Comparison of ENCODE assay signal across 9 mouse cellular contexts in the genomic region with DNA sequence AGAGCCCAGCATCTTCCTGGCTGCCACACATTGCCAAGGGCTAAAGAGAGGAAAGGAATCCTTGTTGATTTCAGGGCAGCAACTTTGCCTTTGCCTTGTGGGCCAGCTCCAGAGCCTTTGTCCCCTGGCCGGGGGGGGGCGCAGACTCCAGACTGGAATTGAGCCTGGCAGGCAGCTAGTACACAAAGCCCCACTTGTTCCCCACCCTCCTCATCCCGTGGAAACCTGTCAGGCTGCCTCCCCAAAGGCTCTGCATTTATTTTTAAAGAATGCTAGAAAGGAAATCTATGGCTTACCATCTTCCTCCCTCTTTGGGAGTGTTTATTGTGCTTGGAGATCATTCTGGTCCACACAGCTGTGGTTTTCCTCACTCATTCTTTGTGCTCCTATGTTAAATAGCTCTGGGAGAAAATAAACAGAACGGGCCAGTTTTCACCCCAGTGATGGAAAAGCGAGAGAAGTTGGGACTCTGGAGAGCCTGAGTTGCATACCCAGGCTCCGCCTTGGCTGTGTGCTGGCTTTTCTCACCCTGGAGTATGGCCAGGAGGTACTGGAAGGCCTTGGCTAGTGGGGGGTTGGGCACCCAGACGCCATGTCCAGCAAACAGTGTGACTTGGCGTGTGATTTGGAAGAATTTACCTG. TPM values are rescaled to one million over a fixed set of nuclear protein-coding genes. Genes with fewer than 3 reads are reported as not detected.
A peak's percentile ranks its signal among the peaks of the same experiment; 100 is the strongest.
DNase-seq lines count a peak whose midpoint lies in the region; ATAC-seq and TF ChIP-seq lines count a peak whose summit lies in the region.
"Had no signal": no experiment of that assay in that cellular context is flagged by ENCODE, and none has a peak within 500 bp of the region (broad histone marks: within the 10 kb centered on the region; RNA-seq: fewer than 3 reads in every experiment).

No protein-coding gene starts in this region.

- no peak overlapping the region for H3K9ac ChIP-seq in forebrain, embryonic 15.5 days (replicated peaks)
- H3K9ac ChIP-seq: liver, embryonic 13.5 days had no signal

- H3K4me3 ChIP-seq in cerebellum, adult 2 months (replicated peaks; ENCODE audit: insufficient read depth, low read depth, low read length) = no peak overlapping the region
- H3K4me3 ChIP-seq in forebrain, embryonic 15.5 days = no peak overlapping the region
- no peak overlapping the region for H3K4me3 ChIP-seq in lung, adult 2 months (replicated peaks; ENCODE audit: extremely low read depth, low read depth, low read length)
- H3K4me3 ChIP-seq: liver, embryonic 13.5 days had no signal

- H3K27me3 ChIP-seq in cerebellum, adult 2 months (ENCODE audit: control insufficient read depth, insufficient read depth, low read length) = no peaks in the 10 kb centered on the region
- H3K27me3 ChIP-seq in forebrain, embryonic 15.5 days = no peaks in the 10 kb centered on the region
- H3K27me3 ChIP-seq: liver, embryonic 13.5 days had no signal

- no peak for TF ChIP-seq CTCF in cerebellum, adult 2 months (IDR thresholded peaks at IDR 0.05; ENCODE audit: borderline replicate concordance, insufficient read depth, low read depth, low read length)
- TF ChIP-seq CTCF in lung, adult 2 months (IDR thresholded peaks at IDR 0.05; ENCODE audit: insufficient read depth, low read length) = no peak

- ATAC-seq in forebrain, embryonic 15.5 days (replicated peaks) = peak; percentile 72
- ATAC-seq in megakaryocyte, adult 5-6 weeks (ENCODE audit: poor library complexity, severe bottlenecking) = no peak

- no peaks in the 10 kb centered on the region for H3K9me3 ChIP-seq in forebrain, embryonic 15.5 days
- H3K9me3 ChIP-seq: liver, embryonic 13.5 days had no signal

- H3K27ac ChIP-seq in cerebellum, adult 2 months (ENCODE audit: insufficient read depth, low read length) = no peak overlapping the region
- peak overlapping the region; percentile 76 for H3K27ac ChIP-seq in forebrain, embryonic 15.5 days (replicated peaks)
- H3K27ac ChIP-seq: liver, embryonic 13.5 days had no signal

- 15% methylated on average over 8 of the region's 8 CpGs for WGBS in cerebellum, adult 2 months
- WGBS in forebrain, embryonic 15.5 days = 19% methylated on average over 8 of the region's 8 CpGs
- WGBS in lung, adult 2 months = 37% methylated on average over 8 of the region's 8 CpGs

- no peak for TF ChIP-seq POLR2A in cerebellum, adult 2 months (IDR thresholded peaks at IDR 0.05; ENCODE audit: borderline replicate concordance, insufficient read depth, low read length)
- TF ChIP-seq POLR2A in lung, adult 2 months (IDR thresholded peaks at IDR 0.05; ENCODE audit: borderline replicate concordance, extremely low read depth, low read depth, low read length) = no peak

- 0 out of 2 replicates have a peak, but pooled peaks cover 3% of the 10 kb centered on the region for H3K4me1 ChIP-seq in cerebellum, adult 2 months (ENCODE audit: control insufficient read depth, insufficient read depth, low read length)
- H3K4me1 ChIP-seq in forebrain, embryonic 15.5 days = peaks cover 16% of the 10 kb centered on the region
- no peaks in the 10 kb centered on the region for H3K4me1 ChIP-seq in lung, adult 2 months (ENCODE audit: control insufficient read depth, insufficient read depth, low read length)
- H3K4me1 ChIP-seq: liver, embryonic 13.5 days had no signal

- no peak overlapping the region for H3K4me2 ChIP-seq in forebrain, embryonic 15.5 days (replicated peaks)
- H3K4me2 ChIP-seq: liver, embryonic 13.5 days had no signal

- H3K36me3 ChIP-seq in forebrain, embryonic 15.5 days = no peaks in the 10 kb centered on the region
- H3K36me3 ChIP-seq: liver, embryonic 13.5 days had no signal

- DNase-seq in cerebellum, adult 2 months = peak; percentile 34 to 63
- DNase-seq in cerebellum, adult 8-10 months = no peak
- DNase-seq in brain, adult 2 months (ENCODE audit: low read depth, low spot score) = peak; percentile 37
- DNase-seq in lung, adult 2 months = peak; percentile 9
- no peak for DNase-seq in T-cell, adult 2 months (ENCODE audit: low spot score)
- no peak for DNase-seq in testis, postnatal 10 days (ENCODE audit: low spot score)
- DNase-seq: liver, embryonic 13.5 days had no signal

RNA-seq across cellular contexts. Expression of a gene that starts 41.2 kb away (rescaled TPM):
- polyA plus RNA-seq in cerebellum, adult 2 months (2012; rRNA removed) = 5.4 and 6.2 TPM in 2 replicates
- polyA plus RNA-seq in forebrain, embryonic 15.5 days (2015; fragmentation: Nextera tagmentation; extraction: Ambion mirVana) = 119 and 122 TPM in 2 replicates
- polyA plus RNA-seq in lung, adult 2 months (2012; rRNA removed) = 0.80 and 1.3 TPM in 2 replicates
- 23.7 and 24.5 TPM in 2 replicates for total RNA-seq in megakaryocyte, adult 5-6 weeks (2015)
- 37.3 and 42.3 TPM in 2 replicates for total RNA-seq in megakaryocyte, adult 5-6 weeks (2017)

Comparison
In these comparisons a context has a peak if more than half of its experiments do, and no peak if none do; other contexts are left out.
1. DNase-seq: peak in cerebellum, adult 2 months (2 of 2), brain, adult 2 months (single experiment) and lung, adult 2 months (single experiment); none in cerebellum, adult 8-10 months (single experiment), T-cell, adult 2 months (single experiment) and testis, postnatal 10 days (single experiment).
2. RNA of a gene that starts 41.2 kb away (polyA plus RNA-seq): 119 to 122 TPM in forebrain, embryonic 15.5 days; 5.4 to 6.2 TPM in cerebellum, adult 2 months and 0.80 to 1.3 TPM in lung, adult 2 months; every median in the first group is over 10 times any median in the second.